Mouse (Mus musculus): ENCODE measurements around the gene Gm49354.
"Not testable (repeated sequence)": the region's sequence is repeated elsewhere in the genome, so short reads cannot be mapped to it uniquely, and the experiment has no call there.

The Gm49354 gene

GRCm38 (mm10) chr13:59768531-59768930 lies 13.5 kb downstream of the Gm49354 start:
- DNase-seq (ENCODE audit: low spot score in 2 of 2): no peak

- no peak for DNase-seq (ENCODE audit: low spot score in 2 of 2)
Measured at GRCm38 (mm10) chr13:59766786-59767515, 15.1 kb downstream of the Gm49354 start.

GRCm38 (mm10) chr13:59762791-59763190 lies 19.3 kb downstream of the Gm49354 start:
- DNase-seq (ENCODE audit: low spot score in 2 of 2): no peak

GRCm38 (mm10) chr13:59756906-59757305 lies 25.1 kb downstream of the Gm49354 start:
- DNase-seq (ENCODE audit: low spot score in 2 of 2): no peak

GRCm38 (mm10) chr13:59750310-59750709 lies 31.7 kb downstream of the Gm49354 start:
- no peak for DNase-seq (ENCODE audit: low spot score in 2 of 2)

- DNase-seq (ENCODE audit: low spot score in 2 of 2): peak in 1 of 2 experiments; percentile 49
Measured at GRCm38 (mm10) chr13:59746711-59747110, 35.3 kb downstream of the Gm49354 start, which contains the start of gene 1700014D04Rik. Gene 1700014D04Rik, minus strand, starts transcription at chr13:59746752.

- no peak for DNase-seq (ENCODE audit: low spot score in 2 of 2)
Measured at GRCm38 (mm10) chr13:59746164-59746563, 35.9 kb downstream of the Gm49354 start.

GRCm38 (mm10) chr13:59745462-59745861 lies 36.6 kb downstream of the Gm49354 start:
- no peak for DNase-seq (ENCODE audit: low spot score in 2 of 2)

GRCm38 (mm10) chr13:59741697-59742096 lies 40.3 kb downstream of the Gm49354 start:
- DNase-seq (ENCODE audit: low spot score in 2 of 2): no peak

- DNase-seq (ENCODE audit: low spot score in 2 of 2): no peak
Measured at GRCm38 (mm10) chr13:59741096-59741495, 40.9 kb downstream of the Gm49354 start.

- no peak for DNase-seq (ENCODE audit: low spot score in 2 of 2)
Measured at GRCm38 (mm10) chr13:59739397-59739796, 42.6 kb downstream of the Gm49354 start.

GRCm38 (mm10) chr13:59738455-59738854 lies 43.6 kb downstream of the Gm49354 start:
- DNase-seq (ENCODE audit: low spot score in 2 of 2): no peak

GRCm38 (mm10) chr13:59735190-59735589 lies 46.9 kb downstream of the Gm49354 start:
- no peak for DNase-seq (ENCODE audit: low spot score in 2 of 2)

GRCm38 (mm10) chr13:59734347-59734746 lies 47.7 kb downstream of the Gm49354 start:
- not testable (repeated sequence) for DNase-seq (ENCODE audit: low spot score in 2 of 2)

- no peak for DNase-seq (ENCODE audit: low spot score in 2 of 2)
Measured at GRCm38 (mm10) chr13:59733936-59734335, 48.1 kb downstream of the Gm49354 start.

GRCm38 (mm10) chr13:59731652-59732051 lies 50.4 kb downstream of the Gm49354 start, which contains the start of gene Spata31d1d:
Gene Spata31d1d, minus strand, starts transcription at chr13:59731752.
- no peak for DNase-seq (ENCODE audit: low spot score in 2 of 2)

- DNase-seq (ENCODE audit: low spot score in 2 of 2): peak; percentile 76 to 80
Measured at GRCm38 (mm10) chr13:59728378-59729093, 53.5 kb downstream of the Gm49354 start.

- no peak for DNase-seq (ENCODE audit: low spot score in 2 of 2)
Measured at GRCm38 (mm10) chr13:59726139-59726867, 55.7 kb downstream of the Gm49354 start.

- not testable (repeated sequence) for DNase-seq (ENCODE audit: low spot score in 2 of 2)
Measured at GRCm38 (mm10) chr13:59722089-59722488, 60.0 kb downstream of the Gm49354 start.

- no peak for DNase-seq (ENCODE audit: low spot score in 2 of 2)
Measured at GRCm38 (mm10) chr13:59719475-59719874, 62.6 kb downstream of the Gm49354 start.

- not testable (repeated sequence) for DNase-seq (ENCODE audit: low spot score in 2 of 2)
Measured at GRCm38 (mm10) chr13:59718857-59719440, 63.1 kb downstream of the Gm49354 start.

GRCm38 (mm10) chr13:59713710-59714109 lies 68.3 kb downstream of the Gm49354 start:
- no peak for DNase-seq (ENCODE audit: low spot score in 2 of 2)

Measured in frontal cortex, postnatal 14 days (tissue).